Mouse (Mus musculus) thymus, adult 2 months (tissue): ENCODE measurements around the gene Nop9.

Experiments used
- CTCF ChIP-seq: fragments of 200-500 bp; IDR thresholded peaks from 2 replicates; pipeline ENCODE4 v1.5.1; 2012; ENCODE audit warnings: mild to moderate bottlenecking, control low read depth, low read length, moderate library complexity, borderline replicate concordance; ENCODE audit not compliant: control insufficient read depth, poor library complexity, insufficient read depth; ENCODE audit errors: extremely low read depth
- POLR2A ChIP-seq: fragments of 200-500 bp; IDR thresholded peaks from 2 replicates; pipeline ENCODE4 v1.6.1; 2012; ENCODE audit warnings: mild to moderate bottlenecking, low read length, control low read depth, moderate library complexity; ENCODE audit not compliant: control insufficient read depth, poor library complexity, insufficient read depth; ENCODE audit errors: extremely low read depth

GRCm38 (mm10) chr14:55735334-55735733 is 10.2 kb upstream of the Nop9 start:
- TF ChIP-seq CTCF, result no peak
- TF ChIP-seq POLR2A, result no peak
